In the genomic region with DNA sequence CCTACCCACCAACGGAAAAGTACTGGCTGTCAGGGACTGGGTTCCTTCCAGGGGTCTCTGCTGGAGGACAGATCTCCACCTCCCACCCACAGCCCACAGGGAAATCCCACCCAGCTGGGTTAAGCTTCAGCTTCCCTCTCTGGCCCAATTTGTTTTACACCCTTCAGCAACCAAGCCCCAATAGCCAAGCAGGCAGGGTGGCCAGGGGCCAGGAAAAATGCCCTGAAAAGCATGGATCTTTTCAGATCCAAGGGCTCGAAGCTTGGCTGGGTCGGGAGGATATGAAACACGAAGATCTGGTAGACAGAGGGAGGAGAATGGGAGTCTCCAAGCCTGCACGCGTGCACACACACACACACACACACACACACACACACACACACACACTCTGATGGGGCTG, we compare ENCODE assay signal across 24 mouse cellular contexts.
A peak's percentile ranks its signal among the peaks of the same experiment; 100 is the strongest.
DNase-seq lines count a peak whose midpoint lies in the region; ATAC-seq and TF ChIP-seq lines count a peak whose summit lies in the region.
"Had no signal": no experiment of that assay in that cellular context is flagged by ENCODE, and none has a peak within 500 bp of the region (broad histone marks: within the 10 kb centered on the region; RNA-seq: fewer than 3 reads in every experiment).

No protein-coding gene starts in this region.

- H3K27ac ChIP-seq in hindbrain, embryonic 16.5 days (ENCODE audit: low read depth, low read length): no peak overlapping the region
- H3K27ac ChIP-seq in hindbrain, embryonic 14.5 days: no peak overlapping the region
- H3K27ac ChIP-seq in limb, embryonic 13.5 days: peak overlapping the region; percentile 44; the same call in 1 of the 2 replicates
- H3K27ac ChIP-seq in limb, embryonic 10.5 days: no peak overlapping the region
- 0 out of 2 replicates have a peak overlapping the region, but pooled peaks have one; percentile 28 for H3K27ac ChIP-seq in intestine, postnatal 0 days (ENCODE audit: low read depth, low read length)
- no peak overlapping the region for H3K27ac ChIP-seq in neural tube, embryonic 15.5 days (replicated peaks)
- H3K27ac ChIP-seq: embryonic facial prominence, embryonic 12.5 days; embryonic facial prominence, embryonic 15.5 days; forebrain, embryonic 12.5 days; heart, adult 2 months; heart, embryonic 10.5 days; heart, embryonic 13.5 days; hindbrain, embryonic 15.5 days had no signal

- no peaks in the 10 kb centered on the region for H3K27me3 ChIP-seq in hindbrain, embryonic 16.5 days (replicated peaks; ENCODE audit: control insufficient read depth, insufficient read depth, low read length)
- no peaks in the 10 kb centered on the region for H3K27me3 ChIP-seq in hindbrain, embryonic 14.5 days (ENCODE audit: control insufficient read depth, insufficient read depth, low read length)
- no peaks in the 10 kb centered on the region for H3K27me3 ChIP-seq in limb, embryonic 13.5 days
- H3K27me3 ChIP-seq in limb, embryonic 10.5 days (ENCODE audit: low read depth, poor library complexity, severe bottlenecking): no peaks in the 10 kb centered on the region
- H3K27me3 ChIP-seq in intestine, postnatal 0 days (replicated peaks; ENCODE audit: control insufficient read depth, insufficient read depth, low read length): no peaks in the 10 kb centered on the region
- H3K27me3 ChIP-seq in neural tube, embryonic 15.5 days (replicated peaks): no peaks in the 10 kb centered on the region
- H3K27me3 ChIP-seq: embryonic facial prominence, embryonic 12.5 days; embryonic facial prominence, embryonic 15.5 days; forebrain, embryonic 12.5 days; heart, embryonic 13.5 days; hindbrain, embryonic 15.5 days had no signal

- 68% methylated on average over 6 of the region's 6 CpGs for WGBS in hindbrain, embryonic 16.5 days
- WGBS in hindbrain, embryonic 14.5 days: 88% methylated on average over 6 of the region's 6 CpGs
- WGBS in limb, embryonic 13.5 days: 77% methylated on average over 6 of the region's 6 CpGs
- 90% methylated on average over 6 of the region's 6 CpGs for WGBS in limb, embryonic 10.5 days
- WGBS in intestine, postnatal 0 days: 65% methylated on average over 6 of the region's 6 CpGs
- WGBS in neural tube, embryonic 15.5 days: 79% methylated on average over 6 of the region's 6 CpGs

- no peaks in the 10 kb centered on the region for H3K9me3 ChIP-seq in hindbrain, embryonic 16.5 days (ENCODE audit: control insufficient read depth, low read length)
- H3K9me3 ChIP-seq in hindbrain, embryonic 14.5 days (ENCODE audit: control insufficient read depth, low read length): no peaks in the 10 kb centered on the region
- no peaks in the 10 kb centered on the region for H3K9me3 ChIP-seq in limb, embryonic 13.5 days
- H3K9me3 ChIP-seq in limb, embryonic 10.5 days (replicated peaks): no peaks in the 10 kb centered on the region
- no peaks in the 10 kb centered on the region for H3K9me3 ChIP-seq in intestine, postnatal 0 days (ENCODE audit: control insufficient read depth)
- H3K9me3 ChIP-seq in neural tube, embryonic 15.5 days (replicated peaks): no peaks in the 10 kb centered on the region
- H3K9me3 ChIP-seq: embryonic facial prominence, embryonic 12.5 days; embryonic facial prominence, embryonic 15.5 days; forebrain, embryonic 12.5 days; heart, embryonic 10.5 days; heart, embryonic 13.5 days; hindbrain, embryonic 15.5 days had no signal

- no peak overlapping the region for H3K4me2 ChIP-seq in hindbrain, embryonic 16.5 days (ENCODE audit: low read length)
- no peak overlapping the region for H3K4me2 ChIP-seq in hindbrain, embryonic 14.5 days (replicated peaks)
- H3K4me2 ChIP-seq in limb, embryonic 13.5 days (replicated peaks): no peak overlapping the region
- no peak overlapping the region; the same call in 1 of the 2 replicates for H3K4me2 ChIP-seq in intestine, postnatal 0 days (replicated peaks; ENCODE audit: low read depth)
- H3K4me2 ChIP-seq in neural tube, embryonic 15.5 days: no peak overlapping the region
- H3K4me2 ChIP-seq: embryonic facial prominence, embryonic 12.5 days; embryonic facial prominence, embryonic 15.5 days; forebrain, embryonic 12.5 days; heart, embryonic 13.5 days; hindbrain, embryonic 15.5 days had no signal

- no peak for DNase-seq in hindbrain, embryonic 14.5 days (ENCODE audit: low spot score)
- no peak for DNase-seq in limb, embryonic 10.5 days (ENCODE audit: low spot score)
- DNase-seq in layer of hippocampus, postnatal 25 days (ENCODE audit: extremely low spot score in 1 of 2, low spot score in 1 of 2): no peak
- DNase-seq: adrenal gland, adult 8-10 months; adrenal gland, postnatal 25 days; cerebellum, adult 11-12 months; cerebellum, adult 8-10 months; gastrocnemius, postnatal 10 days; gastrocnemius, postnatal 36 days; heart, adult 2 months; heart, postnatal 14 days; heart, postnatal 4 days had no signal

- TF ChIP-seq CTCF in intestine, postnatal 0 days (IDR thresholded peaks at IDR 0.05; ENCODE audit: low read depth): no peak

- no peak overlapping the region for H3K9ac ChIP-seq in hindbrain, embryonic 16.5 days (ENCODE audit: low read depth, low read length)
- no peak overlapping the region for H3K9ac ChIP-seq in hindbrain, embryonic 14.5 days
- H3K9ac ChIP-seq in limb, embryonic 13.5 days: no peak overlapping the region
- no peak overlapping the region for H3K9ac ChIP-seq in intestine, postnatal 0 days (ENCODE audit: low read depth, low read length)
- H3K9ac ChIP-seq in neural tube, embryonic 15.5 days (replicated peaks): no peak overlapping the region
- H3K9ac ChIP-seq: embryonic facial prominence, embryonic 12.5 days; embryonic facial prominence, embryonic 15.5 days; forebrain, embryonic 12.5 days; heart, embryonic 13.5 days; hindbrain, embryonic 15.5 days had no signal

- H3K36me3 ChIP-seq in hindbrain, embryonic 16.5 days (ENCODE audit: control insufficient read depth, insufficient read depth, low read length): no peaks in the 10 kb centered on the region
- no peaks in the 10 kb centered on the region for H3K36me3 ChIP-seq in hindbrain, embryonic 14.5 days (replicated peaks; ENCODE audit: control insufficient read depth, insufficient read depth)
- H3K36me3 ChIP-seq in limb, embryonic 13.5 days: no peaks in the 10 kb centered on the region
- H3K36me3 ChIP-seq in limb, embryonic 10.5 days: no peaks in the 10 kb centered on the region
- H3K36me3 ChIP-seq in intestine, postnatal 0 days (ENCODE audit: control insufficient read depth, insufficient read depth): no peaks in the 10 kb centered on the region
- H3K36me3 ChIP-seq in neural tube, embryonic 15.5 days: no peaks in the 10 kb centered on the region
- H3K36me3 ChIP-seq: embryonic facial prominence, embryonic 12.5 days; embryonic facial prominence, embryonic 15.5 days; forebrain, embryonic 12.5 days; heart, embryonic 10.5 days; heart, embryonic 13.5 days; hindbrain, embryonic 15.5 days had no signal

- peaks cover 3% of the 10 kb centered on the region; the same call in 1 of the 2 replicates for H3K4me1 ChIP-seq in hindbrain, embryonic 16.5 days (ENCODE audit: control insufficient read depth, insufficient read depth, low read depth, low read length)
- peaks cover 6% of the 10 kb centered on the region for H3K4me1 ChIP-seq in hindbrain, embryonic 14.5 days (replicated peaks; ENCODE audit: control insufficient read depth, insufficient read depth, low read length)
- peaks cover 28% of the 10 kb centered on the region for H3K4me1 ChIP-seq in limb, embryonic 13.5 days
- peaks cover 14% of the 10 kb centered on the region; the same call in 1 of the 2 replicates for H3K4me1 ChIP-seq in limb, embryonic 10.5 days
- H3K4me1 ChIP-seq in intestine, postnatal 0 days (replicated peaks; ENCODE audit: control insufficient read depth, insufficient read depth, low read length): 0 out of 2 replicates have a peak, but pooled peaks cover 4% of the 10 kb centered on the region
- H3K4me1 ChIP-seq in neural tube, embryonic 15.5 days: peaks cover 7% of the 10 kb centered on the region; the same call in 1 of the 2 replicates

- H3K4me3 ChIP-seq in hindbrain, embryonic 16.5 days (ENCODE audit: low read length): no peak overlapping the region
- no peak overlapping the region for H3K4me3 ChIP-seq in hindbrain, embryonic 14.5 days (replicated peaks; ENCODE audit: low read length)
- H3K4me3 ChIP-seq in limb, embryonic 13.5 days: no peak overlapping the region
- H3K4me3 ChIP-seq in limb, embryonic 10.5 days: no peak overlapping the region
- no peak overlapping the region for H3K4me3 ChIP-seq in intestine, postnatal 0 days (ENCODE audit: low read depth, low read length)
- H3K4me3 ChIP-seq in neural tube, embryonic 15.5 days (replicated peaks): no peak overlapping the region
- H3K4me3 ChIP-seq: embryonic facial prominence, embryonic 12.5 days; embryonic facial prominence, embryonic 15.5 days; forebrain, embryonic 12.5 days; heart, adult 2 months; heart, embryonic 10.5 days; heart, embryonic 13.5 days; hindbrain, embryonic 15.5 days had no signal

- 0 out of 2 replicates have a peak, but pooled peaks have one; percentile 2 for ATAC-seq in hindbrain, embryonic 16.5 days
- ATAC-seq in hindbrain, embryonic 14.5 days (ENCODE audit: low FRiP score): no peak
- ATAC-seq in limb, embryonic 13.5 days (ENCODE audit: low FRiP score, low read depth): no peak
- ATAC-seq in intestine, postnatal 0 days: 0 out of 2 replicates have a peak, but pooled peaks have one; percentile 14
- ATAC-seq in neural tube, embryonic 15.5 days (ENCODE audit: low FRiP score): no peak
- ATAC-seq: CD4-positive, CD25-positive, alpha-beta regulatory T cell, adult 4 months; forebrain, embryonic 16.5 days had no signal

Comparison
In these comparisons a context has a peak if more than half of its experiments do, and no peak if none do; other contexts are left out.
1. ATAC-seq: peak in hindbrain, embryonic 16.5 days (single experiment) and intestine, postnatal 0 days (single experiment); none in hindbrain, embryonic 14.5 days (single experiment), limb, embryonic 13.5 days (single experiment) and neural tube, embryonic 15.5 days (single experiment).
2. H3K27ac ChIP-seq: peak in limb, embryonic 13.5 days (single experiment) and intestine, postnatal 0 days (single experiment); none in hindbrain, embryonic 16.5 days (single experiment), hindbrain, embryonic 14.5 days (single experiment), limb, embryonic 10.5 days (single experiment) and neural tube, embryonic 15.5 days (single experiment).